Mouse (Mus musculus) C2C12 (cell line): ENCODE results near the gene Wdr86.

Experiments
- MYOD1 ChIP-seq: IDR thresholded peaks from one replicate; pipeline ENCODE4 v1.6.1; 2011; ENCODE audit warnings: low read depth; ENCODE audit not compliant: control insufficient read depth, insufficient read length
- USF1 ChIP-seq: IDR thresholded peaks from one replicate; pipeline ENCODE4 v1.6.1; 2011; ENCODE audit warnings: low read depth, mild to moderate bottlenecking, control low read depth, moderate library complexity

GRCm38 (mm10) chr5:24711615-24712014, 18.9 kb downstream of the Wdr86 start:
- TF ChIP-seq MYOD1 (no peak), USF1 (no peak)
